In genomic region chr15:61242161-61242681, GRCm38 (mm10) we compare ENCODE assay signal across 25 mouse cellular contexts.
A peak's percentile ranks its signal among the peaks of the same experiment; 100 is the strongest.
DNase-seq lines count a peak whose midpoint lies in the region; ATAC-seq and TF ChIP-seq lines count a peak whose summit lies in the region.
"Had no signal": no experiment of that assay in that cellular context is flagged by ENCODE, and none has a peak within 500 bp of the region (broad histone marks: within the 10 kb centered on the region; RNA-seq: fewer than 3 reads in every experiment).

No protein-coding gene starts in this region.

- TF ChIP-seq POLR2A in embryonic fibroblast, embryonic 13.5 days (IDR thresholded peaks at IDR 0.05; ENCODE audit: low read depth, low read length): no peak
- no peak for TF ChIP-seq POLR2A in myocyte (IDR thresholded peaks at IDR 0.05; ENCODE audit: insufficient read length, low read depth)

- no peaks in the 10 kb centered on the region for H3K9me3 ChIP-seq in lung, embryonic 14.5 days (ENCODE audit: low read depth, low read length)
- no peaks in the 10 kb centered on the region for H3K9me3 ChIP-seq in kidney, embryonic 16.5 days (ENCODE audit: low read length)
- H3K9me3 ChIP-seq: embryonic facial prominence, embryonic 10.5 days; forebrain, embryonic 10.5 days; hindbrain, embryonic 12.5 days had no signal

- H3K4me1 ChIP-seq in lung, embryonic 14.5 days (ENCODE audit: insufficient read depth): no peaks in the 10 kb centered on the region
- peaks cover 12% of the 10 kb centered on the region for H3K4me1 ChIP-seq in embryonic fibroblast, embryonic 13.5 days (ENCODE audit: control insufficient read depth, insufficient read depth, low read length)
- H3K4me1 ChIP-seq in kidney, embryonic 16.5 days (ENCODE audit: insufficient read depth, low read length): peaks cover 11% of the 10 kb centered on the region; the same call in 1 of the 2 replicates

- no peaks in the 10 kb centered on the region for H3K79me2 ChIP-seq in myocyte (ENCODE audit: control insufficient read depth, insufficient read depth)

- H3K9ac ChIP-seq in lung, embryonic 14.5 days: no peak overlapping the region
- H3K9ac ChIP-seq in kidney, embryonic 16.5 days (replicated peaks; ENCODE audit: low read length): no peak overlapping the region
- H3K9ac ChIP-seq: hindbrain, embryonic 12.5 days had no signal

- no peak overlapping the region for H3ac ChIP-seq in myocyte (ENCODE audit: control insufficient read depth, insufficient read length)

- ATAC-seq in lung, embryonic 14.5 days (ENCODE audit: insufficient read depth): peak; percentile 41; the same call in 1 of the 2 replicates
- no peak for ATAC-seq in kidney, embryonic 16.5 days (ENCODE audit: low FRiP score, low TSS enrichment)
- ATAC-seq: activated CD4-positive, CD25-positive, alpha-beta regulatory T cell, adult 4 months; forebrain, embryonic 14.5 days; hindbrain, postnatal 0 days; Patski had no signal

- H3K4me3 ChIP-seq in lung, embryonic 14.5 days (ENCODE audit: low read depth, low read length): no peak overlapping the region
- H3K4me3 ChIP-seq in embryonic fibroblast, embryonic 13.5 days (ENCODE audit: insufficient read depth, low read length): no peak overlapping the region
- H3K4me3 ChIP-seq in myocyte: no peak overlapping the region
- no peak overlapping the region for H3K4me3 ChIP-seq in kidney, embryonic 16.5 days (ENCODE audit: low read length)
- H3K4me3 ChIP-seq: embryonic facial prominence, embryonic 10.5 days; erythroblast, embryonic 14.5 days; forebrain, embryonic 10.5 days; gastrocnemius, adult 2 months; heart, adult 2 months; hindbrain, embryonic 12.5 days had no signal

- peak; percentile 45 for DNase-seq in lung, embryonic 14.5 days
- DNase-seq in lung, postnatal 25 days (ENCODE audit: low spot score): no peak
- peak; percentile 57 for DNase-seq in 416B (ENCODE audit: low read depth)
- DNase-seq in thymus, postnatal 36 days: no peak
- DNase-seq: adrenal gland, postnatal 25 days; B cell, adult 2 months; cerebellum, adult 18-20 months; cerebellum, adult 9-11 months; gastrocnemius, adult 2 months; gastrocnemius, postnatal 25 days; heart, adult 2 months; heart, postnatal 36 days had no signal

- no peak for TF ChIP-seq CTCF in lung, embryonic 14.5 days (IDR thresholded peaks at IDR 0.05; ENCODE audit: low read depth)
- no peak for TF ChIP-seq CTCF in embryonic fibroblast, embryonic 13.5 days (IDR thresholded peaks at IDR 0.05; ENCODE audit: borderline replicate concordance, insufficient read depth, low read length)

- no peaks in the 10 kb centered on the region for H3K27me3 ChIP-seq in lung, embryonic 14.5 days (ENCODE audit: insufficient read depth, low read length)
- H3K27me3 ChIP-seq in myocyte (ENCODE audit: control insufficient read depth, insufficient read depth, insufficient read length): no peaks in the 10 kb centered on the region
- H3K27me3 ChIP-seq in kidney, embryonic 16.5 days (ENCODE audit: insufficient read depth, low read length): no peaks in the 10 kb centered on the region
- H3K27me3 ChIP-seq: CH12.LX; hindbrain, embryonic 12.5 days; Patski had no signal

- H3K36me3 ChIP-seq in lung, embryonic 14.5 days (ENCODE audit: insufficient read depth): no peaks in the 10 kb centered on the region
- H3K36me3 ChIP-seq in myocyte (ENCODE audit: control insufficient read depth, insufficient read depth): no peaks in the 10 kb centered on the region
- no peaks in the 10 kb centered on the region for H3K36me3 ChIP-seq in kidney, embryonic 16.5 days (ENCODE audit: insufficient read depth, low read length)
- H3K36me3 ChIP-seq: embryonic facial prominence, embryonic 10.5 days; forebrain, embryonic 10.5 days; hindbrain, embryonic 12.5 days had no signal

- H3K27ac ChIP-seq in lung, embryonic 14.5 days (ENCODE audit: low read depth): 0 out of 2 replicates have a peak overlapping the region, but pooled peaks have one; percentile 0
- H3K27ac ChIP-seq in embryonic fibroblast, embryonic 13.5 days (ENCODE audit: insufficient read depth, low read length): peak overlapping the region; percentile 43
- H3K27ac ChIP-seq in kidney, embryonic 16.5 days (ENCODE audit: low read length): no peak overlapping the region
- H3K27ac ChIP-seq: embryonic facial prominence, embryonic 10.5 days; forebrain, embryonic 10.5 days; gastrocnemius, adult 2 months; heart, adult 2 months; hindbrain, embryonic 12.5 days; hindbrain, postnatal 0 days had no signal

- WGBS in lung, embryonic 14.5 days: 28% methylated on average over 2 of the region's 2 CpGs
- WGBS in kidney, embryonic 16.5 days: 69% methylated on average over 2 of the region's 2 CpGs

- H3K4me2 ChIP-seq in lung, embryonic 14.5 days: no peak overlapping the region
- peak overlapping the region; percentile 55 for H3K4me2 ChIP-seq in myocyte (ENCODE audit: low read depth)
- H3K4me2 ChIP-seq in kidney, embryonic 16.5 days (replicated peaks; ENCODE audit: low read depth, low read length): no peak overlapping the region
- H3K4me2 ChIP-seq: heart, embryonic 11.5 days; hindbrain, embryonic 12.5 days had no signal

TF ChIP-seq in myocyte, 11 proteins besides CTCF, POLR2A, EP300 and RAD21:
- TF ChIP-seq TCF12 (IDR thresholded peaks at IDR 0.05; ENCODE audit: insufficient read depth, poor library complexity, severe bottlenecking) (no peak), CEBPB (IDR thresholded peaks at IDR 0.05; ENCODE audit: insufficient read depth, poor library complexity, severe bottlenecking) (no peak), REST (IDR thresholded peaks at IDR 0.05; ENCODE audit: insufficient read depth, insufficient read length) (no peak), MYOG (IDR thresholded peaks at IDR 0.05; ENCODE audit: control insufficient read depth in 1 of 3, insufficient read depth in 1 of 3, insufficient read length in 2 of 3, low read depth in 2 of 3) (no peak), SRF (IDR thresholded peaks at IDR 0.05; ENCODE audit: control insufficient read depth, insufficient read length, low read depth) (no peak), POLR2AphosphoS2 (IDR thresholded peaks at IDR 0.05; ENCODE audit: insufficient read length, low read depth) (no peak), MYOD1 (IDR thresholded peaks at IDR 0.05; ENCODE audit: control insufficient read depth in 1 of 3, insufficient read length in 2 of 3, low read depth in 2 of 3) (no peak), TCF3 (IDR thresholded peaks at IDR 0.05; ENCODE audit: insufficient read length, low read depth) (no peak), USF1 (IDR thresholded peaks at IDR 0.05; ENCODE audit: low read depth) (no peak), MAX (IDR thresholded peaks at IDR 0.05; ENCODE audit: low read depth) (no peak), E2F4 (IDR thresholded peaks at IDR 0.05; ENCODE audit: insufficient read depth) (no peak)

Comparison
In these comparisons a context has a peak if more than half of its experiments do, and no peak if none do; other contexts are left out.
1. DNase-seq: peak in lung, embryonic 14.5 days (single experiment) and 416B (single experiment); none in lung, postnatal 25 days (single experiment) and thymus, postnatal 36 days (0 of 2).